Mouse (Mus musculus) kidney, postnatal 14 days (tissue): Measurements from ENCODE around the gene Cic.
"Not testable (repeated sequence)": the region's sequence is repeated elsewhere in the genome, so short reads cannot be mapped to it uniquely, and the experiment has no call there.

Experiments
- DNase-seq: peaks from one replicate; pipeline ENCODE4 v3.0.0; 2022; ENCODE audit warnings: mixed read lengths

Cic gene

GRCm38 (mm10) chr7:25309425-25309824 is 41.9 kb downstream of the Cic start:
- no peak for DNase-seq

DNA sequence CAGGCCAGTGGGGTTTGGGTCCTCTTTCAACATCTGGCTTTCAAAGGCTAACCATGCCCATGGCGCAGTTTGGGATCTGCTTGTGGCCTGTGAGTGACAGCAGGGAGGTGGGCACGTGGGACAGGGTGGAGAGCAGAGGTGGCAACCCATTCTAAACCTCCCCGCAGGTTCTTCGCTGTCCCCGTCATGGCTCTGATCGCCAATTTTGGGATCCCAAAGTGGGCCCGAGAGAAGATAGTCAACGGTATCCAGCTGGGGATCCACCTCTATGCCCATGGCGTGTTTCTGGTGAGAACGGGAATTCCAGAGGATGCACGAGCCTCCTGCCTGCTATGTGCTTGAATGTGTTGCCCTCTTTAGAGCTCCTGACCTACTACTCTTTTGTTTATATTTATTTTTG is 43.7 kb downstream of the Cic start:
- DNase-seq: no peak

- no peak for DNase-seq
These were observed 45.8 kb downstream of the Cic start for GRCm38 (mm10) chr7:25313325-25313724.

GRCm38 (mm10) chr7:25314606-25315305 is 47.3 kb downstream of the Cic start:
- DNase-seq: no peak

GRCm38 (mm10) chr7:25315306-25316041 is 48.0 kb downstream of the Cic start:
- peak; percentile 29 for DNase-seq

- DNase-seq: peak; percentile 98
These were observed 49.3 kb downstream of the Cic start, which contains the start of gene Megf8 for GRCm38 (mm10) chr7:25316532-25317445. Megf8 (plus strand) TSS chr7:25317164.

GRCm38 (mm10) chr7:25317446-25317999 is 50.0 kb downstream of the Cic start:
- peak; percentile 23 for DNase-seq

GRCm38 (mm10) chr7:25322058-25322484 is 54.6 kb downstream of the Cic start:
- DNase-seq: peak; percentile 50

GRCm38 (mm10) chr7:25323219-25323618 is 55.7 kb downstream of the Cic start:
- no peak for DNase-seq

- not testable (repeated sequence) for DNase-seq
These were observed 57.9 kb downstream of the Cic start for GRCm38 (mm10) chr7:25325431-25325830.

- DNase-seq: peak; percentile 19
These were observed 58.7 kb downstream of the Cic start for GRCm38 (mm10) chr7:25326233-25326632.

- DNase-seq: peak; percentile 83
These were observed 66.2 kb downstream of the Cic start for GRCm38 (mm10) chr7:25333596-25334307.

DNA sequence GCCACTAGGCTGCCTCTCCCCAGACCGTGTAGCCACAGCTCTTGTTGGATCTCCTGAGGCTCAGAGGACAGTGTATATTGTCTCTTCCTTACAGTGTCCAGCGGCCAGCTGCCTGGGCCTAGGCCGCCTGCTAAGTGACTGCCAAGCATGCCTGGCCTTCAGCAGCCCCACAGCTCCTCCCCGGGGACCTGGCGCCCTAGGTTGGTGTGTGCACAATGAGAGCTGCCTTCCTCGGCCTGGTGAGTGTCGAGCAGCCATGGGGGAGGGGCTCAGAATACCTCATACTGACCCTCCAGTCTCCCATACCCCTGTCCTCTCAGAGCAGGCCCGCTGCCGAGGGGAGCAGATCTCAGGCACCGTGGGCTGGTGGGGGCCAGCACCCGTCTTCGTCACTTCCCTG is 67.0 kb downstream of the Cic start:
- no peak for DNase-seq

GRCm38 (mm10) chr7:25339329-25339728 is 71.8 kb downstream of the Cic start:
- DNase-seq: no peak

GRCm38 (mm10) chr7:25341000-25341784 is 73.7 kb downstream of the Cic start:
- no peak for DNase-seq
